Mouse (Mus musculus): ENCODE data around the gene Gm6793. TPM values are rescaled to one million over a fixed set of nuclear protein-coding genes. Genes with fewer than 3 reads are reported as not detected.

Gene Gm6793
- not detected for total RNA-seq (2021)

- DNase-seq = no peak
Observed at GRCm38 (mm10) chr8:112014936-112015335, at the start of gene Gm6793. TSS of gene Gm6793 (minus strand) at chr8:112015036.

GRCm38 (mm10) chr8:112061372-112061771 lies 46.5 kb upstream of the Gm6793 start:
- DNase-seq = no peak

DNA sequence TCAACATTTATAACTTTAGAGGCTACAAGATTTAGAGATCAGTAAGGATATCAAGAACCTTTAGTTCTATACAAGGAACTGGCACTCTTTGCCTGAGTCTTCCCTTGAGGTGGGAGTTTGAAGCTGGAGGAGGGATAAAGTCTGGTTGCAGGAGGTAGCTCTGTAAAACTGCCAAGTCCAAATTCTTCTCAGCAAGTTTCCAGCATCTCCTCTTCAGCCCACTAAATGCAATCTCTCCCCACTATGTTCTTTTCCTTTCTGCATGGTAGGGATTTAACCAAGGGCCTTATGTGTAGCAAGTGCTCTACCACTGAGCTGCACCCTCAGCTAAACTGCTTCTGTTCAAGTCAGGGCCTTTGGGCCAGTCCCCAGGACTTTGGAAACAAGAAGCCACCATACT lies 39.6 kb upstream of the Gm6793 start:
- no peak for DNase-seq

DNA sequence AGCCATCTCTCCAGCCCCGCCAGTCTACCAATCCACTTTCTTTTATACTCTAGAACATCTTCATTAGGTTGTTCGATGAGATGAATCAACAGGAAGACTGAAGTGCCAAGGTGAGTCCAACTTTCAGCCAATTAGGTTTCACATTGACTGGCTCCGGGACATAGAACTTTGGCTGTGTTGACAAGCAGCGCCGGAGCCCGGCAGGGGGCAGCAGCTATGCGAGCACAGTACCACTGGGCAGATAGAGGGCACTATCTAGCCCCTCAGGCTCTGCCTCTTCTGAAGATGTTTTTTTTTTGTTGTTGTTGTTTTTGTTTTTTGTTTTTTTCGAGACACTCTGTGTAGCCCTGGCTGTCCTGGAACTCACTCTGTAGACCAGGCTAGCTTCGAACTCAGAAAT lies 36.7 kb upstream of the Gm6793 start:
- DNase-seq = no peak

DNA sequence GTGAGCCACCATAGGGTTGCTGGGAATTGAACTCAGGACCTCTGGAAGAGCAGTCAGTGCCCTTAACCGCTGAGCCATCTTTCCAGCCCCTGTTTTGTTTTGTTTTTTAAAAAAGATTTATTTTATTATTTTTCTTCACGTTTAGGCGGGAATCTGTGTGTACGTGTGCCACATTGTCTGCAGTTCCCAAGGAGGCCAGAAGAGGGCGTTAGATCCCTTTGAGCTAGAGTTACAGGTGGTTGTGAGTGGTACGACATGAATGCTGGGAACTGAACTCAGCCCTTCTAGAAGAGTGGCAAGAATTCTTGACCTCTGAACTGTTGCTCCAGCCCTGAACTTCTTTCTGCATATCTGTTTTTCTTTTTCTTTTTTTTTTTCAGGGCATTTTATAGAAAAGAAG lies 35.1 kb upstream of the Gm6793 start:
- DNase-seq = no peak

DNA sequence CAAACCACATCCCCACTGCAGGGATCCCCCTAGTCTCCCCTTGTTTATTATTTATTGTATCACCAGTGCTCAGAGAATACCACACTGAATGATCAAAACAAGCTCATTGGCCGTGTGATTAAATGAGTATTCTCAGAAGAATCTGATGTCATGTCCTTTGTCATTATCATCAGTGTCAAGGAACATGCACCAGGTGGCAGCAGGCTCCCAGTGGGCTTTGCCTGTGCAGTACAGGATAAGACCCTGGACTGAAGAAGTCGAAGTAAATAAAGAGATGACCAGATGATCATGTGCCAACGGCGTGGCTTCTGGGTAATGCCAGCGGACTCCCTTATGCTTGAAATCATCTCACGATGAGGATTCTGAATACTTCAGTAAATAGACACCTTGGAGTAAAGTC lies 33.5 kb upstream of the Gm6793 start:
- DNase-seq = no peak

DNA sequence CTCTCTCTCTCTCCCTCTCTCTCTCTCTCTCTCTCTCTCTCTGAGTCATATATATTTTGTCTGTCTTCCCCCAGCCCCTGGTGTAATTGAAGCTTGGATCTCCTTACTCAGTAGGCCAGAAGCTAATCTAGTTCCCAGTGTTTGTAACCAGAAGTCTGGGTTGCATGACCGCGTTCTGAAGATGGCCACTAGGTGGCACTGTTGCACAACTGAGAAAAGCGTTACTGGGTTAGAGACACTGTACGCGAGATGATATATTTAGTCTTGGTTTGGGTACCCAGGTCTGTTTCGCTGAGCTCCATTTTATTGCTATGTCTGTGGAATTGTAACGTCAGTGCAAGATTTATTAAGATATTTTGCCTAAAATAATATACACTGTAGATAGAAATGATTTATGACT lies 31.1 kb upstream of the Gm6793 start:
- peak; percentile 80 to 81 for DNase-seq

DNA sequence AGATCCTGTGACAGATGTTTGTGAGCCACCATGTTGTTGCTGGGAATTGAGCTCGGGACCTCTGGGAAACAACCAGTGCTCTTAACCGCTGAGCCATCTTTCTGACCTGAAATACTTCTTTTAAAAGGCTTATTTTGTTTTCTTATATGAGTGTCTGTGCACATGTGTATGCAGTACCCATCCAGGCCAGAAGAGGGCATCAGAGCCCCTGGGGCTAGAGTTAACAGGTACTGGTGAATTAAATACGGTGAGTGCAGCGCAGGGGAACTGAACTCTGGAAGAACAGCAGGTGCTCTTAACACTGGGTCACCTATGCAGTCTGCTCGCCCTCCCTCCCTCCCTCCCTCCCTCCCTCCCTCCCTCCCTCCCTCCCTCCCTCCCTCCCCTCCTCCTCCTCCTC lies 30.3 kb upstream of the Gm6793 start:
- DNase-seq = no peak

DNA sequence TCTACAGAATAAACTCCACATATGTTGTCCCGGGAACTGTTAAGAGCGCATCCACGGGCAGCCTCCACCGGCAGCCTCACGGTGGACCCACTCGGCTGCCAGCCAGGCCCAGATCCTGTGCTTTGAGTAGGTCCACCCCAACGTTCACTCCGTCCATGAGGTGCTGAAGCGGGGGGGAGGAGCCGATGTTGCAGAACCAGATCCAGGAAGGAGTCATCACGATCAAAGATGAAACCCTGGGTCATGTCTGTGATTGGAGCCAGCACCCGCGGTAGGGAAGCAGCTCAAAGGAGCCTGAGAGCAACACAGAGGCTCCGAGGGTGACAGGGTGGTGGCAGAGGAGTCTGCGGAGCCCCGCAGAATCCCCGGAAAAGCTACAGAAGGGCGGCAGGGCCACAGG lies 22.7 kb upstream of the Gm6793 start:
- no peak for DNase-seq

DNA sequence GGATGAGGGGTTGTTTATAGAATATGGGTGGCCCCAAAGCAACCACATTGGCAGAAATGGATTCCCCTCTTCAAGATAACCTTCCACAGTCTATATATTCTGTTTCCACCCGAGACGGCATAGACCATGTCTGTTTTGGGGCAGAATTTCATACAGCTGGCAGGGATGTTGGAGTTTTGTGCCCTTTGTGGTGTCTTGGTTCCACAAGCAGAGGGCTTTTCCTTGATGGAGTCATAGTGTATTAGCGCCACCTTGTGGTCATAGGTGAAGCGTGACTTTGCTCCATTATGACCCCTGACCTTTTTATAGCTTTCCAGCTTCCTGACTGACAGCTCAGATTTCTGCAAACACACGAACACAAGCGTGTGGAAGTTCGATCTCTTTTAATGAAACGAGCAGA lies 19.8 kb upstream of the Gm6793 start:
- no peak for DNase-seq

DNA sequence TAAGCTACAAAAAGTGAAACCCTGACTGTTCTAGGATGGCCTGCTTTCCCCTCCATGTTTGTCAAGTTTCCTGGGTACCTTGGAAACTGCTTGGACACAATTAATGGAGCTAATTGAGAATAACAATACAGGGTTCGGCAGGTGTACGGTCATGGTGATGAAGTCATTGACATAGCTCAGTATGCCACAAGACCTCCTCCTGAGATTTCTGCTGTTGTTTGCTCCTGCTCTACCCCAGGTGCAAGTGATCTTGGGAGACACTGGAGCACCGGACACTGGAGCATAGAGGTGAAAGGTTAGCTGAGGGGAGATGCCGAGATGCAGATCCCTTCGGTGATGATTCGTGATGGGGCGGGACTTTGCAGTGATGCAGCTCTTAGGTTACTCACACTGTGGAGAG lies 18.2 kb upstream of the Gm6793 start:
- DNase-seq = no peak

DNA sequence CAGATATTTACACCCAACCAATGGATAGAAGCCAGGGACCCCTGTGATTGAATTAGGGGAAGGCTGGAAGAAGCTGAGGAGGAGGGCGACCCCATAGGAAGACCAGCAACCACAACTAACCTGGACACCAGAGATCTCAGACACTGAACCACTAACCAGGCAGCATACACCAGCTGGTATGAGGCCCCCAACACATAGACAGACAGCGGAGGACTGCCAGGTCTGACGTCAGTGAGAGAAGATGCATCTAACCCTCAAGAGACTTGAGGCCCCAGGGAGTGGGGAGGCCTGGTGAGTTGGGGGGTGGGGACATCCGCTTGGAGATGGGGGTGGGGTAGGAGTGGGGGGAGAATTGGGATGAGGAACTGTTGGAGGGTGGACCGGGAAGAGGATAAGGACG lies 15.8 kb upstream of the Gm6793 start:
- no peak for DNase-seq

DNA sequence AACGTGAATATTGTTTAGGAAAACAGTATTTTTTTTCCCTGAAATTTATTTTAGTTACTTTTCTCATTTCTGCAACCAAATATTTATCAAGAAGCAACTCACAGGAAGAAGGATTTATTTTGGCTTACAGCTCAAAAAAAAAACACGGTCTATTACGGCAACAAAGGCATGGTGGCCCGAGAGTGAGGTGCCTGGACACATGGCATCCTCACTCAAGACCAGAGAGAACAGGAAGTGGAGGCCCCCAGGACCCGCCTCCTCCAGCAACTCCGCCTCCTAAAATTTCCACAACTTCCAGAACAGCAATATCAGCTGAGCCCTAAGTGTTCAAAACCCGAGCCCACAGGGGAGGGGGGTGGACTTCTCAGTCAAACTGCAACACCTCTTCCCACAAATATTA lies 14.6 kb upstream of the Gm6793 start:
- no peak for DNase-seq

- peak in 1 of 2 experiments; percentile 38 for DNase-seq
Observed at GRCm38 (mm10) chr8:112011816-112012242, 3.0 kb downstream of the Gm6793 start.

DNA sequence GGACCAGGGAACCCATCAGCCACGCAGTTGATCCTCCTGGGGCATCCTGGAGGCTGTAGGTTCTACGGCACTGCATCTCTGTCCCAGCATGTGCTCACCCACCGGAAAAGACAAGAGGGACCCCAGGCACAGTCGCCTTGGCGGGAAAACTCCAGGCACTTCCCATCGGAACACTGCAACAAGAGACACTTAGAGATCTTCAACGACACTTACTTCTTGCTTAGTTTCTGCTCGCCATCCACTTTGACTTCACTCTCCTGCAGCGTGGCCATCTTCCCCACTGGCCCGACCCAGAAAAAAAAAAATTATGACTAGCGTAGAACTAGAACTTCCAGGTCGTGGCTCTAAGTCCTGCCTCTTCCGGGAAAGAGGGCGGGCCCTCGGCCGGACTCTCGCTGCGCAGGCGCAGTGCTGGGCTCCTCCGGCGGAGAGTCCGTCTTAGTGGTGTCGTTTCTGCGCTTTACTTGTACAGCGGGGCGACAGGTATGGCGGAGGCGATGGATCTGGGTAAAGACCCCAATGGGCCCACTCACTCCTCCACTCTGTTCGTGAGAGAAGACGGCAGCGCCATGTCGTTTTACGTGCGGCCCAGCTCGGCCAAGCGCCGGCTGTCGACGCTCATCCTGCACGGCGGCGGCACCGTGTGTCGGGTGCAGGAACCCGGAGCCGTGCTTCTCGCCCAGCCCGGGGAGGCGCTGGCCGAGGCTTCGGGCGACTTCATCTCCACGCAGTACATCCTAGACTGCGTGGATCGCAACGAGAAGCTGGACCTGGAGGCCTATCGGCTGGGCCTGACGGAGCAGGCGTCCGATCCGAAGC lies 3.6 kb downstream of the Gm6793 start, which contains the start of the genes Kars and Terf2ip:
TSS of gene Kars (minus strand) at position 327 of the 819 bp plus-strand sequence.
TSS of gene Terf2ip (plus strand) at position 402 of the 819 bp plus-strand sequence.
- DNase-seq = peak; percentile 90 to 91

DNA sequence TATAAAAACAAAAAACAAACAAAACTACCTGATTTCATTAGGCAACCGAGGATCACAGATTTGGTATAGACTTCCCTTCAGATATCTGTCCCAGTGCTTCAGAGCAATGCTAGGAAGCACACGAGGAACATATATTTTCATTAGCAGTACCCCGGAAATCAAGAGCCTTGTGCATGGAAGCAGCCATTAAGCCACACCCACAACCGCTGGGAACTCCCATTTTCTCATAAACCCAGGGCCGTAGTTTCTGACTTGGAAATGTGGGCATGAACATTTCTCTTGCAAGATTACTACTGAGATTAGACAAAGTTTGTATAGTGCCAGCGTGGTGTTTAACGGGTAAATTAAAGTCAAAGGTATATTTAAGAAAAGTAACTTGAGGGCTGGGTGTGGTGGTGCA lies 5.3 kb downstream of the Gm6793 start:
- DNase-seq = no peak

- DNase-seq = no peak
Observed at GRCm38 (mm10) chr8:112007669-112008068, 7.2 kb downstream of the Gm6793 start.

GRCm38 (mm10) chr8:112005601-112006000 lies 9.2 kb downstream of the Gm6793 start:
- DNase-seq = peak; percentile 37 to 45

- no peak for DNase-seq
Observed at GRCm38 (mm10) chr8:112004754-112005153, 10.1 kb downstream of the Gm6793 start.

DNA sequence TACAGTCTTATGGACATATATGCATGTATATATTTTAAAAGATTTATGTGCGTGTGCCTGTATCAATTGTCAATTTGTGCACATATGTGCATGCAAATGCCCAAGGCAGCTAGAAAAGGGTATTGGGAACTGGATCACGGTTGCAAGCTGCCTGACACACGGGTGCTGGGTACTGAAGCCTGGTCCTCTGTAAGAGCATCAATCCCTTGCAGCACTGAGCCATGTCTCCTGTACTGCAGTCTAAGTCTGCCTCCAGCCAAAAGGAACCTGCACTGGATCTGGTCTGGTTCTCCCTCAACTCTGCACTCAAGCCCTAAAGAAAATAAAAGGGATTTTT lies 22.2 kb downstream of the Gm6793 start:
- no peak for DNase-seq

DNA sequence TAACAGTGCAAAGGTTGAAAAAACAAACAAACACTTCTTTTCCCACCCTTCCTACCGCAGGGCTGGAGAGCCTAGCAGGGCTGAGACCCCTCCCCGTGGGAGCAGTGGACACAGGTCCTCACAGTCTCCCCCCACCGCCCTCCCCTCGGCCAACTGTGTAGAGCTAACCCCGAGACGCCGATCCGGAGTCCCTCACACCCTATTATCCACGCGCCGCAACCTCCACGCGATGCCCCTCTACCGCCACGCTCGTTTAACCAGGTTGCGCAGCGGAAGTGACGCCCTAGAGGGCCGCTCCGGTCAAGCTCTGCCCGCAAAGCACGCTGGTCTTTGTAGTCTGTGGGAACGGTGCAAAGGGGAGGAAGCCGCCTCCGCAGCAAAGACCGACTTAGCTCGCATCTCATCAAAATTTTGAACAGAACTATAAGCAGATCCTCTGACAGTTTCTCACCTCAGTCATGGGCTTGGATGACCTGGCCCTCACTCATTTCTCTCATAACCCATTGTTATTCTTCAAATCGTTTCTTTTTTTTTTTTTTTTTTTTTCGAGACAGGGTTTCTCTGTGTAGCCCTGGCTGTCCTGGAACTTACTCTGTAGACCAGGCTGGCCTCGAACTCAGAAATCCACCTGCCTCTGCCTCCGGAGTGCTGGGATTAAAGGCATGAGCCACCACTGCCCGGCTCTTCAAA lies 22.7 kb downstream of the Gm6793 start, which contains the start of gene Adat1:
TSS of gene Adat1 (minus strand) at position 290 of the 690 bp plus-strand sequence.
- peak; percentile 81 to 87 for DNase-seq

GRCm38 (mm10) chr8:111991278-111991677 lies 23.6 kb downstream of the Gm6793 start:
- no peak for DNase-seq

DNA sequence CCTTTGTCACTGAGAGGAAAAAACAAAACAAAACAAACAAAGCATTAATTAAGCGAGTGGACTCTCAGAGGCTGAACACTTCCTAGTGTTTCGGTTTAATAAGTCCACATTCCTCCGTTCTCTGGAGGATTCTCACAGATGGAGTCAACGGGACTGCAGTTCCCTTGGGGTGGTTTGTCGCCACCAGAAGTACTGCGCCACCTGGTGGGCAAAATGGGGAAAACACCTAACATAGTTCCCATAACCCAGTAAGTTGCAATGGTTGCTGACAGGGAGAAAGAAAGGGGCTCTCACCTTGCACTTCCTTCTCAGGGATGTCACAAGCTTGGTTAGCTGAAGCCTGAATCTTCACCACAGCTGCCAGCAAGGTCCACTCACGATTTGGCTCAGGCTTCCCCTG lies 24.9 kb downstream of the Gm6793 start:
- peak; percentile 64 to 71 for DNase-seq

DNA sequence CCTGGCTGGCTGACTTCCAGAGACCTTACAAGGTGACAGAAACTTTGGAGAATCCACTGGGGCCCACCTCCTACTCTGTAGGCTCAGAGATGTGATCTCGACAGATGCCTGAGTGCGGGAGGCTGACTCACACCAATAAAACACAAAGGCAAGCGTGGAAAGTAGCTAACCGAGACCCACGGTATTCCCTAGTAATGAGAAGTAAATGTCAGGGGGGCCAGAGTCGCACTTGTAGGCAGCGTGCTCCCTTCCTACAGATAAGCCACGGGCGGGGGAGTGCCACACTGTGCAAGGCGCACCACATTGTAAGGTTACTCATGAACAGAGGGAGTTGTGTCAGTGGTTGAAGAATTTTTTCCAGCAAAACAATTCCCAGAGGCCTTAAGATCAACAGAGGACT lies 30.3 kb downstream of the Gm6793 start:
- DNase-seq = no peak

All from layer of hippocampus, postnatal 36 days (tissue).